Mouse (Mus musculus): ENCODE data around the gene Fam168a. TPM values are rescaled to one million over a fixed set of nuclear protein-coding genes. Genes with fewer than 3 reads are reported as not detected.
"Not testable (repeated sequence)": the region's sequence is repeated elsewhere in the genome, so short reads cannot be mapped to it uniquely, and the experiment has no call there.

Gene Fam168a
- polyA plus RNA-seq, 1 experiment from 2014 or later = 42.2 TPM

DNA sequence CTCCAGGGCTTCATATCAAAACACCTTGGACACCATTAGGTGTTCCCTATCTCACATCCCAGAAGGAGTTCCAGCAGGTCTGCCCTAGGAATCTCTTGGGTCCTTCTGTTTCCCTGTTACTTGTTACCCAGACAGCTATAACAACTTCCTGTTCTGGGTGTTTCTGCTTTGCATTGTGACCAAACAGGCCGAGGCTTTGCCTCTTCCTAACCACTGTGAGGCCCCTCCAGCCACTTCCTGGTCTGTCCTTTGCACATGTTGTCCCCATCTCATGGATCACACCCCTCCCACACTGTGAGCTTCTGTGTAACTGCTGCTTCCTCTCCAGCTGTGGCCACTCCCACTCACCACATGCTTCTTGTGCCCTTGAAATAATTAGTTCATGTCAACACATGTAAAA, 139.0 kb downstream of the Fam168a start:
- Histone ChIP-seq H3K36me3 (0 out of 2 replicates have a peak, but pooled peaks cover 3% of the 10 kb centered on the region), H3K27ac (0 out of 2 replicates have a peak overlapping the region, but pooled peaks have one; percentile 30), H3K4me1 (peaks cover 20% of the 10 kb centered on the region), H3K4me2 (no peak overlapping the region), H3K9me3 (no peaks in the 10 kb centered on the region), H3K4me3 (no peak overlapping the region), H3K9ac (no peak overlapping the region), H3K27me3 (no peaks in the 10 kb centered on the region)
- 9% methylated on average over 1 of the region's 1 CpGs for WGBS
- no peak for ATAC-seq (ENCODE audit: insufficient number of reproducible peaks, low FRiP score, low TSS enrichment, low read depth)

DNA sequence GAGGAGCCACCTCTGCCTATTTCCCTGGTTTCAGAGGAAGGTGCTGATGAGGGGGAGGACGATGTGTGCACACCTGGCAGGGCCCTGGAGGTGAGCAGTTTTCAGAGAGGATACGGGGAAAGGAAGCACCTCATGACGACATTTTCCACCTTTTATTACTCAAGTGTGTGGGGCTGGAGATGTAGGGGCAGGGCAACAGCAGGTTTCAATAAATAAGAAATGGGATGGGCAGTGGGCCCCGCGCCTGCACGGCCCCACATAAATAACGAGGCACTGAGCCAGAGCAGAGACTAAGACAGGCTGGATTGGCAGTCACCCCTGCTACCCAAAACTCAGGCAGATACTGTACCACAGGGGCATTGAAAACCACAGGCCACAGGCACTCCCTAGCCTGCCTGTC, 139.6 kb downstream of the Fam168a start:
- H3K9me3 ChIP-seq; H3K27ac ChIP-seq; H3K36me3 ChIP-seq; H3K27me3 ChIP-seq; H3K9ac ChIP-seq; H3K4me3 ChIP-seq; ATAC-seq (ENCODE audit: insufficient number of reproducible peaks, low FRiP score, low TSS enrichment, low read depth); H3K4me2 ChIP-seq: not testable (repeated sequence)
- 26% methylated on average over 7 of the region's 7 CpGs for WGBS
- peaks cover 20% of the 10 kb centered on the region for H3K4me1 ChIP-seq

DNA sequence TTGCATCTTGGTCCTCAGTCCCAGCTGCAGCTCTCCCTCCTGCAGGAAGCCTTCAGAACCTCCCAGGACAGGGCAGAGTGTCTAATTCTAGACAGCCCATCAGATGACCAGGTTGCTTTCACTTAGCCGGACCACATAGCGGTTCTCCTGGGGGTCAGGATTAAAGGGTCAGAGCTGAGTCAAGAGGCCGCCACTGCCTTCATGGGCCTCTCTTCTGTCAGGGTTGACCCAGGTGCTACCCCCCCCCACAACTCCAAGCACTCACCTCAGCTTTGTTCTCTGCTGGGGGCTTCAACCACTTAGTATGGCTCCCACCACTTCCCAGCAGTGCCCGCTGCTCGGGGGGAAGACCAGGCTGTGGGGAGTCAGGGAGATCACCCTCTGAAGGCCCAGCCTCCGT, 140.7 kb downstream of the Fam168a start:
- no peak overlapping the region for H3K27ac ChIP-seq
- H3K27me3 ChIP-seq = no peaks in the 10 kb centered on the region
- no peak for ATAC-seq (ENCODE audit: insufficient number of reproducible peaks, low FRiP score, low TSS enrichment, low read depth)
- no peak overlapping the region for H3K4me3 ChIP-seq
- no peak overlapping the region for H3K4me2 ChIP-seq
- no peak overlapping the region for H3K9ac ChIP-seq
- no peaks in the 10 kb centered on the region for H3K9me3 ChIP-seq
- H3K4me1 ChIP-seq = peaks cover 31% of the 10 kb centered on the region
- 0 out of 2 replicates have a peak, but pooled peaks cover 3% of the 10 kb centered on the region for H3K36me3 ChIP-seq
- 89% methylated on average over 6 of the region's 6 CpGs for WGBS

DNA sequence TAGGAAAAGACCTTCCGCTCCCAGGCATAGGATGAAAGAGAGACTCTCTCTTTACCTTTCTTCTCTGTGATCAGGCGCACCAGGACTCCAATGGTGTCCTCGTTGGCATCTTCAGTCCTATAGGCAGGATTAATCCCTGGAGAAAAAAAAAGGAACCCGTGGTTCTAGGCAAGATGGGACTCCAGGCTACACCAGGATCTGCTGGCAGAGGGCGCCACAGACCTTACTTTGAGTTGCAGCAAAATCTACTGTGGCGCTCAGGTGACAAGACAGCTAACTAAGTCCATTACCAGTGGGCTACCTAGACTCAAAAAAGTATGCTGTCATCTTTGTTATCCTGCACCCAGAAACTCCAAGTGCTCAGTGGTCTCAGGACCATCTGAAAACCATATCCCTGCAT, 142.3 kb downstream of the Fam168a start:
- Histone ChIP-seq H3K27ac (no peak overlapping the region), H3K9me3 (no peaks in the 10 kb centered on the region), H3K4me2 (no peak overlapping the region), H3K4me1 (peaks cover 33% of the 10 kb centered on the region), H3K36me3 (no peaks in the 10 kb centered on the region), H3K27me3 (no peaks in the 10 kb centered on the region), H3K4me3 (no peak overlapping the region), H3K9ac (no peak overlapping the region)
- WGBS = 41% methylated on average over 6 of the region's 6 CpGs
- ATAC-seq (ENCODE audit: insufficient number of reproducible peaks, low FRiP score, low TSS enrichment, low read depth) = no peak

DNA sequence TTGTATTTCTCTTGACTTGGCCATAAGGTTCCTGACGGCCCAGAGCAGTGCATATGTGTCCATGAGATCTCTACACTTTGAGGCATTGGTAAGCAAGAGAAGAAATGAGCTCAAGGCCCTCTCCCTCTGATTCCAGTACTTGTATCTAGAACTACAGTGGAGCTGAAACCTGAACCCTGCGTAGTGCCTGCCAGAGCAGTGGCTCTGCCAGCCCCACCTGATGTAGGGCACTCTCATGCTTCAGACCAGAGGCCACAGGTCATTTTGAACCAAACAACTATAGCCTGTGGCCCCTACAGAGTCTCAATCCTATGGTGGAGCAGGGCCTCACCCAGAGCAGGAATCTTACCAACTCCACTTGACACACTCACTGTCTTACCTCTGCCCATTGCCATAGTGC, 143.1 kb downstream of the Fam168a start:
- H3K4me2 ChIP-seq = no peak overlapping the region
- no peak for ATAC-seq (ENCODE audit: insufficient number of reproducible peaks, low FRiP score, low TSS enrichment, low read depth)
- H3K9me3 ChIP-seq = no peaks in the 10 kb centered on the region
- H3K36me3 ChIP-seq = no peaks in the 10 kb centered on the region
- H3K4me1 ChIP-seq = peaks cover 40% of the 10 kb centered on the region
- no peak overlapping the region for H3K9ac ChIP-seq
- H3K27ac ChIP-seq = no peak overlapping the region
- H3K27me3 ChIP-seq = no peaks in the 10 kb centered on the region
- H3K4me3 ChIP-seq = no peak overlapping the region
- 87% methylated on average over 2 of the region's 2 CpGs for WGBS

DNA sequence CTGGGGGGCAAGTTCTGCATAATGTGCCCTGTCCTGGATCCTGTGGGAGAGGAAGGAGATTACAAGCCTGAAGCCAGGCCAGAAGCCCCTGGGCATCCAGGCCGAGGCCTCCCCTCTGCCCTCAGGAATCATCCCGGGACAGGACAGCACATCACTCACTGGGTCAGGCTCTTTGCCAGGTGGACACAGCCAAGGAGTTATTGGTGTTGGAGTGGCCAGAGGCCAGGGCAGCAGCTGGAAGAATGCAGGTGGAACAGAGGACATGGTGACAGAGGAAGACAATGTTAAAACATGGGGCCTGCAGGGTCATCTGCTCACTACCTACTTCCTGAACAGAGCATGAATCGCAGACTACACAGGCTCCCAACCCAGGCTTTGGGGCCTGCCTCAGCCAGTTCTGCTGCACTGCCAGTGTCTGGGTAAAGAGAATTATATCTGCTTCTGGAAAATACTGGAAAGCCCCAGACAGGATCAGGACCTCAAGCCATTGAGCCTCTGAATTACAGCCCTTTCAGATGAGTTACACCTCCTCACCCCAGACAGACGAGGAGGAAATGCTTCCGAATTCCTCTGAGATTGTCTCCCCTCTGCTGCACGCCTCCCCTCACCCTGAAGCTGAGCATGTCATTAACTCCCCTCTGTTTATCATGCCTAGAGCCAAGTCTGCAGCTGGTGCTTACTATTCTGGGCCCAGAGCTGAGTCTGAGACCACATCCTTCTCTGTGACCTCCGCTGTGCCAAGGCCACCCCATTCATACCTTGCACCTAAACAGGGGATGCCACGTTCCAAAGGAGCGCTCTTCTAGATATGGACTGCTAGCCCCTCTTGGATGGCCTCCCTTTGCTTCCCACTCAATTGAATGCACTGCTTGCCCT, 145.3 kb downstream of the Fam168a start:
- Histone ChIP-seq H3K4me1 (peaks cover 42% of the 10 kb centered on the region), H3K9ac (no peak overlapping the region), H3K36me3 (no peaks in the 10 kb centered on the region), H3K9me3 (no peaks in the 10 kb centered on the region), H3K27me3 (no peaks in the 10 kb centered on the region), H3K4me3 (no peak overlapping the region), H3K27ac (peak overlapping the region; percentile 4; the same call in 1 of the 2 replicates), H3K4me2 (no peak overlapping the region)
- no peak for ATAC-seq (ENCODE audit: insufficient number of reproducible peaks, low FRiP score, low TSS enrichment, low read depth)
- WGBS = 59% methylated on average over 9 of the region's 9 CpGs

DNA sequence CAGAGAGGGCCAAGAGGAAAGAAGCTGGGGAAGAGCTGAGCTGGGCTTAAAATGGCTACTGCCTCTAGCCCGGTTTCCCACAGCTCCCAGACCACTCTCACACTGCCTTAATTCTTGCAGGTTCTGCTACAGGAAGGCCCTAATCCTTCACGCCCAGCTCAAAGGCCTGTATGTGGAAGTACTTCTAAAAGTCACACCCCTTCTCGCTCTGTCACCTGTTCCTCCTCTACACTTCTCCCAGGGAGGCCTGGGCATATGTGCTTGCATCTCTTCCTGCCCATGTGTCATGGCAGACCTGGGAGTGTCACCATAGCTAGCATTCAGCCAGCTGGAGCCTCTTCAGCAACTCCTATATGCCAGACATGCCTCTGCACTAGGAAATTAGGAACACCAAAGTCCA, 147.0 kb downstream of the Fam168a start:
- no peak for ATAC-seq (ENCODE audit: insufficient number of reproducible peaks, low FRiP score, low TSS enrichment, low read depth)
- no peaks in the 10 kb centered on the region for H3K36me3 ChIP-seq
- H3K4me2 ChIP-seq = no peak overlapping the region
- no peaks in the 10 kb centered on the region for H3K27me3 ChIP-seq
- no peak overlapping the region for H3K9ac ChIP-seq
- 64% methylated on average over 3 of the region's 3 CpGs for WGBS
- peaks cover 52% of the 10 kb centered on the region for H3K4me1 ChIP-seq
- no peak overlapping the region for H3K4me3 ChIP-seq
- no peaks in the 10 kb centered on the region for H3K9me3 ChIP-seq
- H3K27ac ChIP-seq = no peak overlapping the region

DNA sequence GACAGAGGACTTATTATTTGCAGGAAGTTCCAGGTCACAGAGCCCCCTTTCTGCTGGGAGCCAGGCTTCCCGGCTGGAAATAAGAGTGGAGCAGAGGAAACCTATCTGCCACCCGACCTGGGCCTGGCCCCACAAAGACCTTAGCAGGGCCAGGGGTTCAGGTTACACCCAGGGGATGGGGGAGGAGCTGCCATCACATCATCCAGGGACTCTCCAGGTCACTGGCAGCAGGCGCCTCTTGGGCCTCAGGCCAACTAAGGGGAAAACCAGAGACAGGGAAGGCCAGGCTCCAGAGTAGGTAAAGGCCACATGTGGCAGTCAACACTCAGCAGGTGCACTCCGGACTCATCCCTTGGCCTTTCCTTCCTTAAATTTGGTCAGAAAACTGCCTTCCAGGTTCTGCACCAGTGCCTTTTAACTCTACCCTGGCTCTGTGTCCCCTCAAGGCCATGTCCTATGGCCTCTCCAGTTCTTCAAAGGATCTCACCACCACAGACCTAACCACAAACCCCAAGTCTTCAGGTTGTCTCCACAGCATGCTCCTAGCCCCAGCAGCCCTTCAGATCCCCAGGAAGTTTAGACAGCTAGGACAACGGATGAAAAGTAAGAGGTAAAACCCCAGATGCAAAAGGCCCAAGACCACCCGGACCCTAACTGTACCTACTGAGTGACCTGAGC, 147.8 kb downstream of the Fam168a start:
- peaks cover 52% of the 10 kb centered on the region for H3K4me1 ChIP-seq
- no peak for ATAC-seq (ENCODE audit: insufficient number of reproducible peaks, low FRiP score, low TSS enrichment, low read depth)
- no peak overlapping the region for H3K27ac ChIP-seq
- no peak overlapping the region for H3K4me3 ChIP-seq
- H3K27me3 ChIP-seq = no peaks in the 10 kb centered on the region
- 42% methylated on average over 6 of the region's 6 CpGs for WGBS
- no peaks in the 10 kb centered on the region for H3K9me3 ChIP-seq
- no peak overlapping the region for H3K4me2 ChIP-seq
- no peaks in the 10 kb centered on the region for H3K36me3 ChIP-seq
- no peak overlapping the region for H3K9ac ChIP-seq

DNA sequence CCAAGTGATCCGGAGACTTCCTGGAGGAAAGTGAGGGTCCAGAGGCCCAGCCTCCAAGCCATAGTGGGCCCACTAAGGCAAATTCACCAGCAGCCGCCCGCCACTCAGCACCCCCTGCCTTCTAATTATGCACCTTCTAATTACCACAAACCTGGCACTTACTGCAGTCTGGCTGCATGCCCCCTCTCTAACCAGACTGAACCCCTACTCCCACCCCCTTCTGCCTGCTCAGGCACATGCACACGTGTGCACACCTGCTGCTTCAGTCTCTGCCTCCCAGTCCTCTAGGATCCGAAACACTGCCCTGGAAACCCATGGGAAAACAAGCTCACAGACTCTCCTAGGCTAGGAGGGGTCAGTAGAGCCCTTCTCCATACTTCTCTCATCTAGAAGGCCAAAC, 148.4 kb downstream of the Fam168a start:
- H3K27me3 ChIP-seq = no peaks in the 10 kb centered on the region
- no peak overlapping the region for H3K4me3 ChIP-seq
- H3K27ac ChIP-seq = no peak overlapping the region
- peaks cover 52% of the 10 kb centered on the region for H3K4me1 ChIP-seq
- no peak overlapping the region for H3K4me2 ChIP-seq
- H3K9me3 ChIP-seq = no peaks in the 10 kb centered on the region
- ATAC-seq (ENCODE audit: insufficient number of reproducible peaks, low FRiP score, low TSS enrichment, low read depth) = no peak
- no peaks in the 10 kb centered on the region for H3K36me3 ChIP-seq
- 50% methylated on average over 5 of the region's 5 CpGs for WGBS
- no peak overlapping the region for H3K9ac ChIP-seq

DNA sequence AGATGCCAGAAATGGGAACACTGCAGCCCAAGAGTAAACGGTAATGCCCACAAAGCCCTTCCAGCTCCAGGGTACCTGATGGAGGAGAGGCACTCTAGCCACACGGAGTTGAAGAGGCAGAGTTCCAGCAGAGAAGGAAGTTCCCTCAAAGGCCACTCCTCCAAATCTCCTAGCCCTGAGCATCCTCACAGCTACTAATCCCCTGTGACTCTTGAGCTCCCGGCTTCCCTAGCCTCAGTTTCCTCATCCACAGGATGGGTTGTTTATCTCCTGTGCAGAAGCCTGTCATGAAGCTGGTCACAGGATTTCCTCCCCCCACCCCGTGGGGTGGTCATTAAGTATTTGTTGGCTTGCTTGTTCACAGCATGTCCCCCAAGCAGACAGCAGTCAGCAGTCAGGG, 148.9 kb downstream of the Fam168a start:
- Histone ChIP-seq H3K9ac (no peak overlapping the region), H3K27me3 (no peaks in the 10 kb centered on the region), H3K4me2 (no peak overlapping the region), H3K9me3 (no peaks in the 10 kb centered on the region), H3K4me1 (peaks cover 52% of the 10 kb centered on the region), H3K4me3 (no peak overlapping the region), H3K36me3 (no peaks in the 10 kb centered on the region), H3K27ac (0 out of 2 replicates have a peak overlapping the region, but pooled peaks have one; percentile 39)
- ATAC-seq (ENCODE audit: insufficient number of reproducible peaks, low FRiP score, low TSS enrichment, low read depth) = no peak
- 44% methylated on average over 4 of the region's 4 CpGs for WGBS

DNA sequence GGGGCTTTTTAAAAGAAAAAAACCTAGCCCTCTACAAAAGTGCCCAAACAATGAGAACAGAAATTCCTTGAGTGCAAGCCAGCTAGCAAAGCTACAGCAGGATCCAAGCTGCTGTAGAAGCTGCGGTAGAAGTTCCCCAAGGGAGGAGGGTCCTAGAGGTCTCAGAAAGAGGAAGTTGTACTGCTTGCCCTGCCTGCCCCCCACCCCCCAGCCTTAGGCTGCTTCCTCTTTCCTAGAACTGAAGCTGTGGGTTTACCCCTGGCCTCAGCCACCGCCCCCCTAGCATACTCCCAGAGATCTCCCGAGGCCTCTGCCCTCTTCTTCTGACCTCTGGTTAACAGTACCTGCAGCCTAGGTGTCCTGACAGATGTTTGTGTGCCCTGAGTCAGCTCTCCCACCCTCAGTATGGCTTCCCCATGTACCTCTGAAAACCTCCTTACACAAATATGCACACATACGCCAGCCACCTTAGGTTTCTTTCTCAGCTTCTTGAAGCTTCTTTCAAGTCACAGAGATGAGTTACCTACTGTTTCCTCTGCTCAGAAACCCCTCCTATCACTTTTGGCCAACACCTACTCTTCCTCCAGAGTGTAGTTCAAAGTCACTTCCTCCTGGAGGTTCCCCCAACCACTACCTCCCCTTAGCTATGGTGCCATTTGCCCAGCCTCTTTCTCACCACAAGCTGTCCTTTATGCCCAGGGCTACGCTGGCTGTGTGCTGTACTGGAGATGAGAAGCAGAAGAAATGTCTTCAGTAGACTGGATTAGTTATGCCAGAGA, 149.5 kb downstream of the Fam168a start:
- H3K4me3 ChIP-seq = no peak overlapping the region
- no peak overlapping the region for H3K9ac ChIP-seq
- no peaks in the 10 kb centered on the region for H3K27me3 ChIP-seq
- WGBS = 46% methylated on average over 5 of the region's 5 CpGs
- no peaks in the 10 kb centered on the region for H3K36me3 ChIP-seq
- no peaks in the 10 kb centered on the region for H3K9me3 ChIP-seq
- peaks cover 52% of the 10 kb centered on the region for H3K4me1 ChIP-seq
- 0 out of 2 replicates have a peak overlapping the region, but pooled peaks have one; percentile 39 for H3K27ac ChIP-seq
- H3K4me2 ChIP-seq = no peak overlapping the region
- no peak for ATAC-seq (ENCODE audit: insufficient number of reproducible peaks, low FRiP score, low TSS enrichment, low read depth)

DNA sequence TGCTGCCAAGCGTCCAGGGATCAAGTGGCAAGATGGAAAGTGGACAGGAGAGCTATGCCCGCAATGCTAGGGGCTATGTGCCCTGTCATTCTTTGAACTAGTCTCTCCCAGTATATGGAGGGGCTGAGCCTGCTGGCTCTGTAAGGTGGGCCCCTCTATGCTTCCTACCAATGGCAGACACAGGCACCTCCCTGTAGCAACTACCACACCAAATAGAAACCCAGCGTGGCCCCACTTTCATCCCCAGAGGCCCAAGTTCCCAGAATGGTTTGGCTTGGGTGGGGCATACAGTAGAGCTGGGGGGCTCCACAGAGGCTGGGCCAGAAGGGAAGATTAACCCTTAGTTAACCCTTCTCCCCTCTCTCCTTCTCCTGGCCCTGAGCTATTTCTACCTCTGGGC, 154.0 kb downstream of the Fam168a start:
- no peak overlapping the region for H3K27ac ChIP-seq
- no peaks in the 10 kb centered on the region for H3K9me3 ChIP-seq
- ATAC-seq (ENCODE audit: insufficient number of reproducible peaks, low FRiP score, low TSS enrichment, low read depth) = no peak
- peaks cover 36% of the 10 kb centered on the region for H3K4me1 ChIP-seq
- WGBS = 72% methylated on average over 3 of the region's 3 CpGs
- no peak overlapping the region for H3K4me3 ChIP-seq
- no peaks in the 10 kb centered on the region for H3K27me3 ChIP-seq
- no peak overlapping the region for H3K9ac ChIP-seq
- H3K36me3 ChIP-seq = no peaks in the 10 kb centered on the region
- H3K4me2 ChIP-seq = no peak overlapping the region
